Comparison of ENCODE assay signal across 8 mouse cellular contexts in the genomic region with DNA sequence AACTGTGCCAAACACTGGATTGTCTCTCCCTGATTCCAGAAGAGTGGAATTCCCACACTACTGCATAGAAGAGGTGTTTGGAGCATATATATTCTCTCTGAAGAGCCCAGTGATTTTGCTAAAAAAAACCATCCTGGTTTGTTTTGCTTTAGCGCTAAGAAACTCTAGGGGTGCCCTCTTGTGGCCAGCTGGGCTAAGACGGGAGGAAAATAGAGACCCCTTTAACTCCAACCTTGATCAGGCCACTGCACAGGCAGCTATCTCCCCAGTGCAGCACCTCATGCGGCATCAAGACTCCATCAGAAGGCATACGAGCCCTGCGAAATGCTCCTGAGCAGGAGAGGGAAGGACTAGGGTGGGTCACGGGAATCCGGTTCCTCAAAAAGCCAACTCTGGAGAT. TPM values are rescaled to one million over a fixed set of nuclear protein-coding genes. Genes with fewer than 3 reads are reported as not detected.
DNase-seq lines count a peak whose midpoint lies in the region; ATAC-seq and TF ChIP-seq lines count a peak whose summit lies in the region.

No protein-coding gene starts in this region.

- TF ChIP-seq POLR2A in bone marrow, adult 2 months (IDR thresholded peaks at IDR 0.05; ENCODE audit: borderline replicate concordance, control insufficient read depth, low read depth, low read length) = no peak

- WGBS in bone marrow, adult 2 months = 3% methylated on average over 7 of the region's 7 CpGs
- WGBS in embryonic facial prominence, embryonic 13.5 days = 8% methylated on average over 7 of the region's 7 CpGs

- peaks cover 10% of the 10 kb centered on the region; the same call in 1 of the 2 replicates for H3K27me3 ChIP-seq in embryonic facial prominence, embryonic 13.5 days

- intact Hi-C loops in heart, postnatal 10 days (cut with DNase I) = loop anchor here (1.0 to 2.0 kb wide), 2 partner anchors 25 to 84 kb away; a partner anchor contains a TSS

- peak; percentile 47 for DNase-seq in ES-E14 (ENCODE audit: low read depth, low spot score)
- DNase-seq in heart, postnatal 10 days = peak; percentile 74 to 83
- DNase-seq in kidney, postnatal 4 days = peak; percentile 90 to 91
- DNase-seq in lung, postnatal 10 days = peak; percentile 88
- peak; percentile 70 to 76 for DNase-seq in right cerebral cortex, adult 2 months (ENCODE audit: low spot score in 2 of 2)

- ATAC-seq in embryonic facial prominence, embryonic 13.5 days (ENCODE audit: insufficient number of reproducible peaks, insufficient read depth, low FRiP score, low TSS enrichment, low read depth) = no peak
- no peak for ATAC-seq in activated CD4-positive, CD25-positive, alpha-beta regulatory T cell, adult 4 months

- in situ Hi-C loops in ES-E14 (cut with MboI; ENCODE audit: low sequenced_read_pairs in 2 of 2, unreplicated experiment in 2 of 2) = no loop called here

- H3K4me3 ChIP-seq in ES-E14 (ENCODE audit: insufficient read depth in 1 of 2, low read depth in 1 of 2, low read length in 2 of 2, poor library complexity in 1 of 2, severe bottlenecking in 1 of 2) = peak overlapping the region; percentile 40 to 74; a peak in 3 of 4 replicates
- H3K4me3 ChIP-seq in bone marrow, adult 2 months (replicated peaks; ENCODE audit: control insufficient read depth, low read depth, low read length) = no peak overlapping the region
- H3K4me3 ChIP-seq in embryonic facial prominence, embryonic 13.5 days = peak overlapping the region; percentile 41

- TF ChIP-seq CTCF in bone marrow, adult 2 months (IDR thresholded peaks at IDR 0.05; ENCODE audit: control insufficient read depth, insufficient read depth, low read length) = peak; percentile 39

- H3K9me3 ChIP-seq in ES-E14 (ENCODE audit: control insufficient read depth, insufficient read depth, low read depth, low read length) = no peaks in the 10 kb centered on the region
- H3K9me3 ChIP-seq in embryonic facial prominence, embryonic 13.5 days = no peaks in the 10 kb centered on the region

- H3K27ac ChIP-seq in ES-E14 (ENCODE audit: insufficient read depth, low read depth, low read length, poor library complexity, severe bottlenecking) = no peak overlapping the region
- H3K27ac ChIP-seq in bone marrow, adult 2 months (ENCODE audit: control insufficient read depth, insufficient read depth, low read depth, low read length, poor library complexity) = no peak overlapping the region
- 0 out of 2 replicates have a peak overlapping the region, but pooled peaks have one; percentile 17 for H3K27ac ChIP-seq in embryonic facial prominence, embryonic 13.5 days

- H3K4me2 ChIP-seq in embryonic facial prominence, embryonic 13.5 days = peak overlapping the region; percentile 63

- H3K36me3 ChIP-seq in ES-E14 (ENCODE audit: control insufficient read depth, insufficient read depth, low read length, poor library complexity, severe bottlenecking) = no peaks in the 10 kb centered on the region
- no peaks in the 10 kb centered on the region for H3K36me3 ChIP-seq in embryonic facial prominence, embryonic 13.5 days

- peaks cover 0 to 6% of the 10 kb centered on the region in 2 experiments; a peak in 2 of 4 replicates for H3K4me1 ChIP-seq in ES-E14 (ENCODE audit: control insufficient read depth in 2 of 2, insufficient read depth in 2 of 2, low read length in 2 of 2, poor library complexity in 1 of 2)
- no peaks in the 10 kb centered on the region for H3K4me1 ChIP-seq in bone marrow, adult 2 months (ENCODE audit: control insufficient read depth, insufficient read depth, low read length)
- H3K4me1 ChIP-seq in embryonic facial prominence, embryonic 13.5 days = peaks cover 14% of the 10 kb centered on the region

- peak overlapping the region; percentile 42; the same call in 1 of the 2 replicates for H3K9ac ChIP-seq in ES-E14 (ENCODE audit: insufficient read depth, low read depth, low read length, poor library complexity, severe bottlenecking)
- peak overlapping the region; percentile 60 for H3K9ac ChIP-seq in embryonic facial prominence, embryonic 13.5 days

TF ChIP-seq in ES-E14, 5 proteins besides CTCF, POLR2A, EP300 and RAD21:
- TF ChIP-seq HCFC1 (IDR thresholded peaks at IDR 0.05; ENCODE audit: borderline replicate concordance, insufficient read depth, low read length) (no peak), CHD2 (IDR thresholded peaks at IDR 0.05; ENCODE audit: low read depth, low read length) (no peak), ZNF384 (IDR thresholded peaks at IDR 0.05; ENCODE audit: low read depth, low read length) (peak; percentile 56; the same call in 1 of the 2 replicates), MAFK (IDR thresholded peaks at IDR 0.05; ENCODE audit: insufficient read depth, low read depth, low read length) (no peak), ZC3H11A (IDR thresholded peaks at IDR 0.05; ENCODE audit: borderline replicate concordance, low read depth, low read length) (0 out of 2 replicates have a peak, but pooled peaks have one; percentile 31)

RNA-seq across cellular contexts. Expression of a gene that starts 6.3 kb away (rescaled TPM):
- total RNA-seq in ES-E14 (2012; rRNA removed) = 0.21 and 0.22 TPM in 2 replicates
- not detected in 2 replicates for polyA plus RNA-seq in bone marrow, adult 2 months (2011; ENCODE audit: insufficient read depth, insufficient read length, low replicate concordance, missing spikeins)
- polyA plus RNA-seq in embryonic facial prominence, embryonic 13.5 days (2015; fragmentation: Nextera tagmentation; extraction: Ambion mirVana) = 0.21 TPM in 1 of 2 replicates, not detected in the other
- total RNA-seq in heart, postnatal 10 days (2021) = not detected
- not detected for polyA plus RNA-seq in activated CD4-positive, CD25-positive, alpha-beta regulatory T cell, adult 4 months (2017; shearing (Covaris generic))

RNA-seq across cellular contexts. Expression of a gene that starts 24.7 kb away (rescaled TPM):
- 0.49 and 1.4 TPM in 2 replicates for total RNA-seq in ES-E14 (2012; rRNA removed)
- 0.82 TPM in 1 of 2 replicates, not detected in the other for polyA plus RNA-seq in bone marrow, adult 2 months (2011; ENCODE audit: insufficient read depth, insufficient read length, low replicate concordance, missing spikeins)
- 1.1 TPM in 2 replicates for polyA plus RNA-seq in embryonic facial prominence, embryonic 13.5 days (2015; fragmentation: Nextera tagmentation; extraction: Ambion mirVana)
- total RNA-seq in heart, postnatal 10 days (2021) = not detected
- under 1 TPM in 1 of 2 experiments, not detected in 1; 0.09 TPM for polyA plus RNA-seq in activated CD4-positive, CD25-positive, alpha-beta regulatory T cell, adult 4 months (2017; shearing (Covaris generic))

RNA-seq across cellular contexts. Expression of a gene that starts 28.1 kb away (rescaled TPM):
- not detected in 2 replicates for total RNA-seq in ES-E14 (2012; rRNA removed)
- polyA plus RNA-seq in bone marrow, adult 2 months (2011; ENCODE audit: insufficient read depth, insufficient read length, low replicate concordance, missing spikeins) = not detected in 2 replicates
- polyA plus RNA-seq in embryonic facial prominence, embryonic 13.5 days (2015; fragmentation: Nextera tagmentation; extraction: Ambion mirVana) = 0.13 and 0.17 TPM in 2 replicates
- total RNA-seq in heart, postnatal 10 days (2021) = under 1 TPM; 0.42 to 0.60 TPM
- not detected for polyA plus RNA-seq in activated CD4-positive, CD25-positive, alpha-beta regulatory T cell, adult 4 months (2017; shearing (Covaris generic))

RNA-seq across cellular contexts. Expression of a gene that starts 30.2 kb away (rescaled TPM):
- not detected in 2 replicates for total RNA-seq in ES-E14 (2012; rRNA removed)
- polyA plus RNA-seq in bone marrow, adult 2 months (2011; ENCODE audit: insufficient read depth, insufficient read length, low replicate concordance, missing spikeins) = 1.1 TPM in 1 of 2 replicates, not detected in the other
- 0.44 and 0.47 TPM in 2 replicates for polyA plus RNA-seq in embryonic facial prominence, embryonic 13.5 days (2015; fragmentation: Nextera tagmentation; extraction: Ambion mirVana)
- total RNA-seq in heart, postnatal 10 days (2021) = under 1 TPM; 0.17 to 0.34 TPM
- not detected for polyA plus RNA-seq in activated CD4-positive, CD25-positive, alpha-beta regulatory T cell, adult 4 months (2017; shearing (Covaris generic))

RNA-seq across cellular contexts. Expression of a gene that starts 47.2 kb away (rescaled TPM):
- total RNA-seq in ES-E14 (2012; rRNA removed) = 0.85 and 1.6 TPM in 2 replicates
- polyA plus RNA-seq in bone marrow, adult 2 months (2011; ENCODE audit: insufficient read depth, insufficient read length, low replicate concordance, missing spikeins) = not detected in 2 replicates
- 0.23 and 0.52 TPM in 2 replicates for polyA plus RNA-seq in embryonic facial prominence, embryonic 13.5 days (2015; fragmentation: Nextera tagmentation; extraction: Ambion mirVana)
- total RNA-seq in heart, postnatal 10 days (2021) = 1 to 10 TPM; 2.0 to 2.2 TPM
- polyA plus RNA-seq in activated CD4-positive, CD25-positive, alpha-beta regulatory T cell, adult 4 months (2017; shearing (Covaris generic)) = 1 to 10 TPM; 2.2 to 5.0 TPM
